Mouse (Mus musculus) forebrain, embryonic 10.5 days (tissue): ENCODE measurements at regions not wholly inside any gene's neighbourhood (a gene's known extent, or its start where the extent isn't known, plus 50 kb on each side); places are given as distances from the start of the nearest gene placed in this dataset.
"Not testable (repeated sequence)": the region's sequence is repeated elsewhere in the genome, so short reads cannot be mapped to it uniquely, and the experiment has no call there.

ENCODE experiments used
- DNase-seq: peaks from one replicate; pipeline ENCODE4 v3.0.0-alpha.2; 2017; ENCODE audit warnings: low spot score; ENCODE audit errors: extremely low spot score
- H3K27ac ChIP-seq: fragments of 300-500 bp; sonication (generic); 2 replicates; pipeline ENCODE4 v1.5.1; 2016; ENCODE audit warnings: mild to moderate bottlenecking
- H3K27me3 ChIP-seq: fragments of 300-500 bp; sonication (generic); 2 replicates; pipeline ENCODE4 v1.6.1; 2016; ENCODE audit warnings: mild to moderate bottlenecking; ENCODE audit not compliant: poor library complexity, severe bottlenecking
- H3K36me3 ChIP-seq: fragments of 300-500 bp; sonication (generic); replicated peaks from 2 replicates; pipeline ENCODE4 v1.6.1; 2016; ENCODE audit warnings: mild to moderate bottlenecking, moderate library complexity
- H3K4me1 ChIP-seq: fragments of 300-500 bp; sonication (generic); 2 replicates; pipeline ENCODE4 v1.6.1; 2016
- H3K4me3 ChIP-seq: fragments of 300-500 bp; sonication (generic); 2 replicates; pipeline ENCODE4 v1.5.1; 2016; ENCODE audit warnings: mild to moderate bottlenecking, moderate library complexity
- H3K9me3 ChIP-seq: fragments of 300-500 bp; sonication (generic); 2 replicates; pipeline ENCODE4 v1.6.1; 2016; ENCODE audit warnings: mild to moderate bottlenecking, moderate library complexity
- WGBS: fragments of 180-500 bp; shearing (Covaris S2); methylation state at CpG from one replicate; pipeline ENCODE4 v1.1.7; 2016; 5-methylcytosine and 5-hydroxymethylcytosine counted together

DNA sequence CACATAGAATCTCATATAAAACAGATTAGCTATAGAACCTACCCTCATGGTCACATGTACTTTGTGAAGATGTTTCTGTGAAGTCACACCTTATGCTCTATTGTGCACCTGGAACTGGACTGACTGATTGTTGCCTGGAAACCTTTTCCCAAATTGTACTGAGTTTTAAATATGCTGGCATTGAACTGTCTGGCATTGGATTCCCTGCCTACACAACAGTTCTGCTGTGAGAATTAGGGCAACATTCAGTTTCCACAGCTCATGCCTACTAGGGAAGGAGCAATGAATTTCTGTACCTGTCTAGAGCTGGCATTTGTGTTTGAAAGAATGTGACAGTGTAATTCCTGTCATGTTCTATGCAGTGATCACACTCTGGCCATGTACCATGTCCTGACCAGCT is 60.4 kb upstream of the Poc5 start:
- Histone ChIP-seq H3K27me3 (no peaks in the 10 kb centered on the region), H3K36me3 (no peaks in the 10 kb centered on the region), H3K27ac (no peak overlapping the region), H3K4me3 (no peak overlapping the region), H3K9me3 (no peaks in the 10 kb centered on the region), H3K4me1 (peaks cover 5% of the 10 kb centered on the region)
- DNase-seq: no peak

DNA sequence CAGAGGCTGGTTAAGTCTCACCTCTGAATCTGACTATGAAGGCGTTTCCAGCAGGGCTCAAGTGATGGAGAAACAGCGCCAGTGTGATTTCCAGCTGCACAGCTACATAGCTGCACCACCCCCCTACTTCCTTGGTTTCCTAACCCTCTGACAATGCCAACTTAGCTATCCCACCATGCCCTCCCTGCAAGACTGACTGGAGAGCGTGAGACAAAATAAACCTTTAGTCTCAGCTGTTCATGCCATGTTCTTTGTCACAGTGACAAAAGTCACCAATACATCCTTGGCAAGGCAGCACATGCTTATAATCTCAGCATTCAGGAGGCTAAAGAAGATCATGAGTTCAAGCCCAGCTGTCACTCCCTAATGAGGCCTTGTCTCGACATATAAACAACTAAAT is 63.5 kb upstream of the Poc5 start:
- DNase-seq: no peak
- Histone ChIP-seq H3K36me3 (no peaks in the 10 kb centered on the region), H3K9me3 (no peaks in the 10 kb centered on the region), H3K4me3 (no peak overlapping the region), H3K27me3 (no peaks in the 10 kb centered on the region), H3K27ac (no peak overlapping the region), H3K4me1 (peaks cover 5% of the 10 kb centered on the region)
- 53% methylated on average over 4 of the region's 4 CpGs for WGBS

DNA sequence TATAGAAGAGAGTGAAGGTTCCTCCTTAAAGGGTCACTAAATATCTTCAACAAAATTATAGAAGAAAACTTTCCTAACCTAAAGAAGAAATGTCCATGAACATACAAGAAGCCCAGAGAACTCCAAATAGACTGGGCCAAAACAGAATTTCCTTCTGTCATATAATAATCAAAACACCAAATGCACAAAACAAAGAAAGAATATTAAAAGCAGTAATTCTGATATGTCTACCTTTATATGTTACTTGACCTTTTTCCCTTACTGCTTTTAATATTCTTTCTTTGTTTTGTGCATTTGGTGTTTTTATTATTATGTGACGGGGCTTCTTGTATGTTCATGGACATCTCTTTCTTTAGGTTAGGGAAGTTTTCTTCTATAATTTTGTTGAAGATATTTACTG is 70.9 kb upstream of the Poc5 start:
- not testable (repeated sequence) for DNase-seq

DNA sequence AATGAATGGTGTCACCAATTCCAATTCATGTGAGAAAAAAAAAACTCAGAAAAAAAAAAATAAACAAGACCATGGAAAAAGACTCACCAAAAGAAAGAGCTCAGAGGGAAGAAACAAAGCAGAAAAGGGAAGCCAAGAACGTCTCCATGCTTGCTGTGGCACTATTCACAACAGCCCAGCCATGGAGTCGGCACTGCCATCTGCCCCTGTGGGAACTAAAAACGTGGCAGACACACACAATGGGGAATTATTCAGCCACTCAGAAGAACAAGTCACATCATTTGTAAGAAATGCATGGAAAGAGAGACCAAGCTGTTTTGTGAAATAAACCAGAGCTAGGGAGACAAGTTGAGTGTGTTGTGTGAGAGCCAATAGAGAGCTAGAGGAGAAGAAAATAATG is 74.9 kb upstream of the Poc5 start:
- DNase-seq: no peak
- no peaks in the 10 kb centered on the region for H3K36me3 ChIP-seq
- 53% methylated on average over 3 of the region's 3 CpGs for WGBS
- H3K4me3 ChIP-seq: no peak overlapping the region
- H3K27ac ChIP-seq: no peak overlapping the region
- H3K27me3 ChIP-seq: no peaks in the 10 kb centered on the region
- H3K4me1 ChIP-seq: no peaks in the 10 kb centered on the region
- no peaks in the 10 kb centered on the region for H3K9me3 ChIP-seq

More for the DNA sequence above, 70.9 kb upstream of the Poc5 start:
- not testable (repeated sequence) for H3K9me3 ChIP-seq, H3K36me3 ChIP-seq, H3K4me3 ChIP-seq, H3K27ac ChIP-seq, H3K27me3 ChIP-seq, H3K4me1 ChIP-seq
- WGBS: 95% methylated on average over 1 of the region's 1 CpGs

DNA sequence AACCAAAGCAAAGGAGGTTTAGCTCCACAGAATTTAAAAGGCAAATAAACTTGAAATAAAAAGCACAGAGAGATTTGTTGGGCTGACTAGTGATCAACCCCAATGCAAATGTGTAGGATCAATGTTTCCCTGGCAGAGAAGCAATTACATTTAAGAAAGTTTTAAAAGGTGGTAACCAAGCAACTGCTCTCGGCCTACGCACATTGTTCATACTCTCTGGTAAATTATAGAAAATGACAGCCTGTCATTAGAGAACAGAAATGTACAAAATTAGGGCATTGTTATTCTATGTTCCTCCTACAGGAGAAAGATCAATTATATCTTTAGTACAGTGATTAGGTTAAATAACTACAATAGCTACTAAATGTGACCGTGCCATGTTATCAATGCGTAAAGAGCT is 85.6 kb upstream of the Poc5 start:
- H3K27me3 ChIP-seq: no peaks in the 10 kb centered on the region
- H3K4me1 ChIP-seq: no peaks in the 10 kb centered on the region
- H3K4me3 ChIP-seq: no peak overlapping the region
- no peak for DNase-seq
- H3K27ac ChIP-seq: no peak overlapping the region
- WGBS: 90% methylated on average over 4 of the region's 4 CpGs
- H3K36me3 ChIP-seq: no peaks in the 10 kb centered on the region
- H3K9me3 ChIP-seq: no peaks in the 10 kb centered on the region; the same call in 1 of the 2 replicates

DNA sequence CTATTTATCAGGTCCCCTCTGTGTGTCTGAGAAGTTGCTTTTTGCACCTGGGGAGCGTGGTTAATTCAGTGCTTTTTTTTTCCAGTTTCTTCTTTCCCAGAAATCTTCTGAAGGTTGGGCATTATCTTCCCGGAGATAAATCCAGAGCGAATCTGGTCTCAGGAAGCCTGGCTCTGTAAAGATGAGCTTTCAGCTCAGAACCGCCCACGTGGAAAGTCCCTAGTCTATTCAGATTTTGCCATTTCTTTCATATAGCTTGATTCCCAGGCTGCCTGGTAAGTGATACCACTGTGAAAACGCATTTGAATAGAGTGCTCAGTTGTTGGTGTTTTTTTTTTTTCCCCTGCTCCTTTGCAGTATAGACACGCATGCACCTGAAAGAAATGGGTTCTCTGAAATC is 100.3 kb upstream of the Poc5 start:
- Histone ChIP-seq H3K4me3 (no peak overlapping the region), H3K9me3 (no peaks in the 10 kb centered on the region), H3K36me3 (no peaks in the 10 kb centered on the region), H3K4me1 (peaks cover 7% of the 10 kb centered on the region; the same call in 1 of the 2 replicates), H3K27me3 (no peaks in the 10 kb centered on the region), H3K27ac (no peak overlapping the region)
- DNase-seq: no peak
- 55% methylated on average over 7 of the region's 7 CpGs for WGBS

DNA sequence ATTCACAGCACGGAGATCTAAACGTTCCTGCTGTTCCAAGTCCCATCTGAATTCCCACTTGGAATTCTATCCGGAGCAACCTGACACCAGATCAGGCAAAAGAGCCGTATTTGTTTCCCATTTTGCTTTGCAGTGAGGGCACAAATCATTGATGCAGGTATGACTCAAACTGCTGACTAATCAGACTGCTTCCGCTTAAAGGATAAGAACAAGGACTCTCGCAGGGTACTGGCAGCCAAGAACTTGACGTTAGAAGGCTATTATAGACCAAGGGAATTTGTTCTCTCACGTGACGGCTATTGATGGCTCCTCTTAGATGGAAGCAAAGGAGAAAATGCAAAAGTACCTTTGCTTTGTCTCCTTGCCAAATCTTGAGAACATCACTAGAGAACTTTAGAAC is 118.1 kb upstream of the Poc5 start:
- DNase-seq: no peak
- H3K9me3 ChIP-seq: no peaks in the 10 kb centered on the region
- no peak overlapping the region for H3K4me3 ChIP-seq
- H3K36me3 ChIP-seq: no peaks in the 10 kb centered on the region
- WGBS: 80% methylated on average over 9 of the region's 9 CpGs
- no peak overlapping the region for H3K27ac ChIP-seq
- H3K4me1 ChIP-seq: peaks cover 7% of the 10 kb centered on the region; the same call in 1 of the 2 replicates
- no peaks in the 10 kb centered on the region for H3K27me3 ChIP-seq

DNA sequence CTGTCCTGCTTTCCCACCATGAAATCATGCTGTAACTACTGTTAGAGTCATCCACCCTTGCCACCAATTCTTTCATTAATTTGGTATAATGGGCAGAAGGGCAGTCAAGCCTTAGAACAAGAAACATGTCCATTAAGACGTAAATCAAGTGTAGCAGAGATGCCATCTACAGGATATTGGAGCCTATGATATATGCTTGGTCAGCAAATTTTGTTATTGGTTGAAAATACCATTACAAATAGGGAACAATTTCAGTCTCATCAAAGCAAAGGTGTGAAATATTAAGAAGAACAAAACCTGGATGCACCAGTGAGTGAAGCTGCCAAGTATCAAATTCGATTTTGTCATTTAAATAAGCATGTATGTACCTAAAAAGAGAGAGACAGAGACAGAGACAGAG is 123.6 kb upstream of the Sv2c start:
- WGBS: 91% methylated on average over 2 of the region's 2 CpGs
- Histone ChIP-seq H3K4me3 (no peak overlapping the region), H3K36me3 (no peaks in the 10 kb centered on the region), H3K27ac (no peak overlapping the region), H3K27me3 (no peaks in the 10 kb centered on the region), H3K9me3 (no peaks in the 10 kb centered on the region), H3K4me1 (no peaks in the 10 kb centered on the region)
- no peak for DNase-seq

DNA sequence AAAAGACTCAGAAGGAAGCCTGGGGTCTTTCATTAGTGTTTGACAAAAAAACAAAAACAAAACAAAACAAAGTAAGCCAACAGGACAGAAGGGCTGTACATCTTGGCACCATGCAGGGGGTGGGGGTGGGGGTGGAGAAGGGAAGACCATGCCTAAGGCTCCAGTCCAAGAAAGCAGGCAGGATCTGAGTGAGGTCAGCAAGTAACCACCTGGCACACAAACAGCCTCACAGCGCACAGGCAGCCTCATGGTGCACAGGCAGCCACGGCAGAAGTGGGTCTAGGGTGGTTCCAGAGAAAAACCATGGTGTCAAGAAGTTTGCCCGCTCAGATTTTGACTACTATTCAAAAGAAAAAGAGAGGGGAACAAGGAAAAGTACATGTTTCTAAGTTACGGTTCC is 122.0 kb upstream of the Sv2c start:
- H3K36me3 ChIP-seq: no peaks in the 10 kb centered on the region
- H3K27ac ChIP-seq: no peak overlapping the region
- 88% methylated on average over 4 of the region's 4 CpGs for WGBS
- DNase-seq: no peak
- no peak overlapping the region for H3K4me3 ChIP-seq
- H3K27me3 ChIP-seq: no peaks in the 10 kb centered on the region
- H3K9me3 ChIP-seq: no peaks in the 10 kb centered on the region
- no peaks in the 10 kb centered on the region for H3K4me1 ChIP-seq

DNA sequence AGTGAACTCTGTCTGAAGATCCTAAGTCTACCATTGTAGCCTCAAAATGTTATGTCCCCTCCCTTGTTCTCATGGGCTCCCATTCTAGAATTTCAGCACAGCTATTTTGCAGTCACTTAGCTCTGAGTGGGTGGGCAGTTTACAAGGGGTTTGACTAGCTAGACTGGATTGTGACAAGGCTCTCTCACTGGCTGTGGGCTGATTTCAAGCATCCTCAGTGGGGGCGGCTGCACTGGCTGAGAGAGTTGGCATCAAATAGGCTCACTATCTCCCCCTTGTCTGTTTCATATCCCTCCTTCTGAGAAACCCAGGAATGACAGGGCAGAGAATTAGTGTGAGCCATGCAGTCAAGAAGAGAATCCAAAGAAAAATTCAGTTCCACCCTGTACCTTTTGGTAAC is 88.4 kb upstream of the Sv2c start:
- Histone ChIP-seq H3K27me3 (no peaks in the 10 kb centered on the region), H3K27ac (no peak overlapping the region), H3K4me1 (peaks cover 5% of the 10 kb centered on the region), H3K9me3 (no peaks in the 10 kb centered on the region), H3K36me3 (no peaks in the 10 kb centered on the region), H3K4me3 (no peak overlapping the region)
- 100% methylated on average over 1 of the region's 1 CpGs for WGBS
- no peak for DNase-seq

DNA sequence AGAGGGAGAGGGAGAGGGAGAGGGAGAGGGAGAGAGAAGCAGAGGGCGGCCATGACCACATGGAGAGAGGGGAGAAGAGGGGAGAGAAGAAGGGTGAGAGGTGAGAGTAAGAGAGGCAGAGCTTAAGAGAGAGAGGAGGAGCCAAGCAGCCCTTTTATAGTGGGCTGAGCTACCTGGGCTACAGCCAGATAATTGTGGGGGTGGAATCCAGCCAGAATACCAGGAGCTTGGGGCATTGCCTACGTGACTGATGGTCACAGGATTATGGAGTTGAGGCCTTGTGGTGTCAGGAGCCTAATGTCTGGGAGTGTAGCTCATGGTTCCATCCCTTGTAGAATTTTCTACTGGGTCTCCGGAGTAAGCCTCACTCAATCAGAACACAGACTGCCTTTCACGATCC is 83.1 kb upstream of the Sv2c start:
- Histone ChIP-seq H3K4me1 (no peaks in the 10 kb centered on the region), H3K36me3 (no peaks in the 10 kb centered on the region), H3K9me3 (no peaks in the 10 kb centered on the region), H3K27me3 (no peaks in the 10 kb centered on the region), H3K27ac (no peak overlapping the region), H3K4me3 (no peak overlapping the region)
- 86% methylated on average over 4 of the region's 4 CpGs for WGBS
- no peak for DNase-seq

DNA sequence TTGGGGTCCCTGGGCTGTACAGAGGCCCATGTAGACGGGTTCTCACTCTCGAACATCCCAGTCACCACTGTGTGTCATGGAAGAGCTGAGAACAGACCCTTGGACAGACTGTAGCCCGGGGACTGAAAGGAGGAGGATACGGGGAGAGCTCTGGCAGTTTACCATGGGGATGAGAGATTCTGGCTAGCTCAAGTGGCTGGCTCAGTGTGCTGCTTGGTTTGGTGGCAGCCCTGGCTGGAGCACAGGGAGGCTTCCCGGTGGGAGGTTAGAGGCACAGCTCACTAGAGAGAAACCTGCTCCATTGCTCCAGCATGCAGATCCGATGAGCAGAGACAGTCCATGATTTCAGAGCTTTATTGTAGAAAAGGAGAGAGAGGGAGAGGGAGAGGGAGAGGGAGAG is 82.7 kb upstream of the Sv2c start:
- H3K27ac ChIP-seq: no peak overlapping the region
- WGBS: 67% methylated on average over 6 of the region's 6 CpGs
- no peak for DNase-seq

DNA sequence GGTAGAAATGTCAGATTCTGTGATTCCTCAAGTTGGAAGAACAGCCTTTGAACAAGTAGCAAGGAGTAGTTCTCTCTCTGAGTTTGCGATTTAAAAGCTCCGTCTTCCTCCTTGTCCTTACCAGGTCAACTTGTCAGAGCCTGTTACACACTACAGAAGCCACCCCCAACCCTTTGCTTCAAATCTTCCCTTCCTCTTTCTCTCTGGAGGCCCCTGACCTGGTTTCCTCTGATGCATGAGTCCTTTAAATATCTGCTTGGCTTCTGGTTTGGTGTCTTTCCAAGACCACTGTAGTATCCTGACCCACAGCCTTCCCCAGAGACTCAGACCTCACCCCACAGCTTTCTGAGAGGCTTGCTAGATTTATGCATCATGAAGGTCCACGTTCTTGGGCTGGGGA is 73.7 kb upstream of the Sv2c start:
- H3K27me3 ChIP-seq: no peaks in the 10 kb centered on the region
- H3K4me3 ChIP-seq: no peak overlapping the region
- H3K27ac ChIP-seq: no peak overlapping the region
- no peaks in the 10 kb centered on the region for H3K4me1 ChIP-seq
- H3K9me3 ChIP-seq: no peaks in the 10 kb centered on the region
- DNase-seq: no peak
- H3K36me3 ChIP-seq: no peaks in the 10 kb centered on the region
- WGBS: 79% methylated on average over 3 of the region's 3 CpGs

More for the DNA sequence above, 82.7 kb upstream of the Sv2c start:
- Histone ChIP-seq H3K4me1 (no peaks in the 10 kb centered on the region), H3K27me3 (no peaks in the 10 kb centered on the region), H3K4me3 (no peak overlapping the region), H3K9me3 (no peaks in the 10 kb centered on the region), H3K36me3 (no peaks in the 10 kb centered on the region)

DNA sequence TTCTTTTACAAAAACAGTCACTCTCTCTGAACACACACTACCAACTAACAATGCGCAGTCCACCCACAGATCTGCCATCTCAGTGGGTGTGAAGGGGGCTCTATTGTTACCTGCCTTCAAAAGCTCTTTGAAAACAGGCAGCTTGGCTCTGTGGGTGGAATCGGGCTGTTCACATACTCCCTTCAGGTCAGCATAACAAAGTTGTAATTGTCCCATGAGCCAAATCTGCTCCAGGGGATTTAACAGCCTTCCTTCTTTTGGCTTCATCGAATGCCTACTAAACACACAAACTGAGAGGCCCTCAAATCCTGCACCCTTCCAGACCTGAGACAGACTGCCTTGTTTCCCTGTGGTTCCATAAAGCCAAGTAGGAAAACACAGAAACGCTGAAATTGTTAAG is 56.2 kb upstream of the Sv2c start:
- peaks cover 3% of the 10 kb centered on the region; the same call in 1 of the 2 replicates for H3K9me3 ChIP-seq
- no peak overlapping the region for H3K27ac ChIP-seq
- no peak overlapping the region; the same call in 1 of the 2 replicates for H3K4me3 ChIP-seq
- peaks cover 15% of the 10 kb centered on the region for H3K4me1 ChIP-seq
- H3K36me3 ChIP-seq: no peaks in the 10 kb centered on the region
- peaks cover 6% of the 10 kb centered on the region for H3K27me3 ChIP-seq
- DNase-seq: peak; percentile 18
- 13% methylated on average over 4 of the region's 4 CpGs for WGBS
